Mouse (Mus musculus): ENCODE measurements around the gene Cdkn3.
"Not testable (repeated sequence)": the region's sequence is repeated elsewhere in the genome, so short reads cannot be mapped to it uniquely, and the experiment has no call there.

Gene Cdkn3

GRCm38 (mm10) chr14:46760355-46761029 lies at the start of gene Cdkn3:
TSS of gene Cdkn3 (plus strand) at chr14:46760541.
- peak; percentile 92 for DNase-seq (ENCODE audit: low spot score)

GRCm38 (mm10) chr14:46718483-46718922 lies 41.8 kb upstream of the Cdkn3 start:
- DNase-seq (ENCODE audit: low spot score), result no peak

DNA sequence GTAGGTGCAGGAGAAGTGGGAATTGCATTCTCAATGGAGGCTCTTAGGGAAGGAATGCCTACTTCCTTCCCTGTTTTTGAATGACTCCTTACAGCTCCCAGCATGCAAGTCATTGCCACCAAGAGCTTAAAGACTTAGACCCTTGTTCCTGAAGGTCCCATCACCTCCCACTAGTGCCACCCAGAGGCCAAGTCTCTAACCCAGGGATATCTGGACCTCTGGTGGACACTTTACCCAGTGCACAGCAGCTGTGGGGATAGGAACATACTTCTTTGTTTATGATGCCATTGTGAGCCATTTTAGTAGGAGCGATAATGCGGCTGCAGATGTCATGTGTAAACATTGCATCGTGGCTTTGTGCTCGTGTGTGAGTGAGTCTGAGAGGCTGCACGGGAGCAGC lies 38.3 kb upstream of the Cdkn3 start:
- DNase-seq (ENCODE audit: low spot score), result peak; percentile 36

DNA sequence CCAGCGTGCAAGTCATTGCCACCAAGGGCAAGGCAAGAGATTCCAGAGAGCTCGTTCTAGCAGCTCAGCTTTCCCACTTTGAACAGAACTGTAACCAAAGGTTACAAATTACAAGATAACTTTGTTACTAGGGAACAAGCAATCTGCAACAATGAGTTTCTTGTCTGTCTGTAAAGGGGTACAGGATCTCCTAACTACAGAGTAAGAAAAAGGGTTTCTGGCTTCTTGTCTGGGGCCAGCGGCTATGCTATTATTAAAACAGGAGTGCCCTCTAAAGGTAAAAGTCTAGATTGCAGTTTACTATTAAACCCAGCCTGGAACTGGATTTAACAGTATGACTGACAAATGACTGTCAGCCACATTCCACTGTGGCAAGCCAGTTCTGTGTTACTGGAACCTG lies 36.5 kb upstream of the Cdkn3 start:
- DNase-seq (ENCODE audit: low spot score), result peak; percentile 32

DNA sequence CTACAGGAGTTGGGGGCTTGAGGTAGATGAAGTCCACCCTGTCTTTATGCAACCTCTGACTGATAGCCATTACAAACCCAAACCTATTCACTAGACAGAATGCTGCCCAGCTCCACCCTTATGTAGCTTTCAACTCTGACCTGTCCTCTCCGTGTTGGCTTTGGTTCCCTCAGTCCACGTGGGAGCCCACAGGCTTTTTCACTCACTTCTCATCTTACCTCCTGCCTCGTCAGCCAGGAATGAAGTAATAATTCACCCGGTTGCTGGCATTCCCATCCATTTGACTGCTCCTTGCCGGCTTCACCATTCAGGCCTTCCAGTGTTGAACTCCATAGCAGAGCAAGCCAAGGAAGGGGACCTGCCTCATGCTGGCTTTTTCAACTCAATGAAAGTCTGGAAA lies 35.4 kb upstream of the Cdkn3 start:
- no peak for DNase-seq (ENCODE audit: low spot score)

GRCm38 (mm10) chr14:46725743-46726142 lies 34.6 kb upstream of the Cdkn3 start:
- DNase-seq (ENCODE audit: low spot score), result no peak

DNA sequence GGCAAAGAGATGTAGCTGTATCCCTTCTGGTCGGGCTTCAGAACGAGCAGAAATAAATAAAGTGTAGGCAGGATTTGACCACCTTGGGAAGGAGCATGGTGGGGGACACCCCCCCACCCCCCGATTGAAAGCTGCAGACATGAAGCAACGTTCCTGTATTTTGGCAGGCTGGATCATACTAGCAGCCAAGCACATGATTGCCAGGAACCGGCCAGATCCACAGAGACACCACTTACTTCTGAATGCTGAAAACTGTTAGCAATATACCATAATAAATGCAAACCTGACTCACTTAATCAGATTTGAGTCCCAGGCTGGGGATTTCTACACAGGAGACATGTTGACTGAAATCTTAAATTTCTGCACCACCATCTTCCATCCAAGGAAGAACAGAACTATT lies 26.1 kb upstream of the Cdkn3 start:
- no peak for DNase-seq (ENCODE audit: low spot score)

- DNase-seq (ENCODE audit: low spot score), result no peak
Observed at GRCm38 (mm10) chr14:46734761-46735455, 25.4 kb upstream of the Cdkn3 start.

GRCm38 (mm10) chr14:46736366-46736765 lies 24.0 kb upstream of the Cdkn3 start:
- DNase-seq (ENCODE audit: low spot score), result no peak

GRCm38 (mm10) chr14:46737346-46737745 lies 23.0 kb upstream of the Cdkn3 start:
- DNase-seq (ENCODE audit: low spot score), result not testable (repeated sequence)

GRCm38 (mm10) chr14:46742674-46743073 lies 17.7 kb upstream of the Cdkn3 start:
- no peak for DNase-seq (ENCODE audit: low spot score)

DNA sequence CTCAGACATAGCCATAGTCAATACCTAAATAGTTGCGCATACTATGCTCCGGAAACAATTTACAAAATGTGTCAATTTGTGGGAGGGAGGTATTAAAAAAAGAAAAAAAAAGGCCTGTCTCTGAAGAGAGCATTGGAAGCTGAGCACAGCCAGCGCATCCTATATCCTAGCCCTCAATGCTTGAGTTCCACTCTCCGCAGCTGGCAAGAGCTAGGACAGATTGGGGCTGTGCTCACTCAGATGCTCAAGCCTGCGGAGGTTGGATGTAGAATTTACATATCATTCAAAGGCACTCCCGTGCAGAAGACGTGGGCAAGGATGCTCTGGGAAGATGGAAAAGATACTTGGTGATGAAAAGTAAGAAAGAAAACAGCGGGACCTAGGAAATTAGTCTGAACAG lies 14.9 kb upstream of the Cdkn3 start:
- no peak for DNase-seq (ENCODE audit: low spot score)

- DNase-seq (ENCODE audit: low spot score), result not testable (repeated sequence)
Observed at GRCm38 (mm10) chr14:46754371-46754770, 6.0 kb upstream of the Cdkn3 start.

GRCm38 (mm10) chr14:46755851-46756250 lies 4.5 kb upstream of the Cdkn3 start:
- no peak for DNase-seq (ENCODE audit: low spot score)

DNA sequence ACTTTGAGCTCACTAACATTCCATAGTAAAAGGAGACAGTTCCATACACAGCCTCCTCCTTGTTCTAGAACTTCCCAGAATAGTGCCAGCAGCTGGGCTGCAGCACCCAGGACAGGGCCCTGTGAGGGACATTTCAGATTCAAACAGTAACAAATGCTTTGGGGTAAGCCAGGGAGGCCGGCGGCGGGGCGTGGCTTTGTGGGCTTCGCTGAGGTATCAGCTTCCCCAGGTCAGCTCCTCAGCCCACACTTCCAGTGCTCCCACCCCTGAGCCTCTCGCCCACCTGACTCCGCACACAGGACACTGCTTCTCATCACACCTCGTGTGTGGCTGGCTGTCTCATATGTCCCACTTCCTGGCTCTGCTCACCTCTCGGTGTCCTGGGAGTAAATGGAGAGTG lies 2.6 kb upstream of the Cdkn3 start:
- no peak for DNase-seq (ENCODE audit: low spot score)

- no peak for DNase-seq (ENCODE audit: low spot score)
Observed at GRCm38 (mm10) chr14:46759970-46760354, 379 bp upstream of the Cdkn3 start.

GRCm38 (mm10) chr14:46761186-46761585 lies 845 bp downstream of the Cdkn3 start:
- DNase-seq (ENCODE audit: low spot score), result peak; percentile 19

DNA sequence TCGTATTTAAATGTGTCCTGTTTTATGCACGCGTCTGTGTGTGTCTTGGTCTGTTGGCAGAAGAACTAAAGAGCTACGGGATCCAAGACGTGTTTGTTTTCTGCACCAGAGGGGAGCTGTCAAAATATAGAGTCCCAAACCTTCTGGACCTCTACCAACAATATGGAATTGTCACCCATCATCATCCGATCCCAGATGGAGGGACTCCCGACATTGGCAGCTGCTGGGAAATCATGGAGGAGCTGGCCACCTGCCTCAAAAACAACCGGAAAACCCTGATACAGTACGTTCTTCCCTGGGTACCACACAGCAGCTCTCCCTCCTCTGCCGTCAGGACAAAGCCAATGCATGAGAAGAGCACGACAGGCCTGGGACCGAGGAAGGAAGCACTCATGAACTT lies 6.8 kb downstream of the Cdkn3 start:
- no peak for DNase-seq (ENCODE audit: low spot score)

DNA sequence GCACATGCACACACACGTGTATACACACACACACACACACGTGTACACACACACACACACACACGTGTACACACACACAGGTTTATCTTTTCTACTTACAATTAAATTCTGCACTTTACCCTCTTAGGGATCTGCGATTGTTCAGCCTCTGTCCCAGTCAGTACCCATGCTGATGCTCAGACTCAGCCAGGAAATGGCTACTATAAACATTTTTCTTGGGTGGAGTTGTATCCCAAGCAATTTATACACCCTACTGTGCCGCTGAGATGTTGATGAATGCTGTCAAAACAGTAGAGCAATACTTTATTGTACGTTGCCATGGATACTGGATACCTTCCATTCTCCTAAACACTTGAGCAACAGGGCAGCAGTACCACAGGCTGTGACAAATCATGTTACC lies 9.7 kb downstream of the Cdkn3 start:
- no peak for DNase-seq (ENCODE audit: low spot score)

DNA sequence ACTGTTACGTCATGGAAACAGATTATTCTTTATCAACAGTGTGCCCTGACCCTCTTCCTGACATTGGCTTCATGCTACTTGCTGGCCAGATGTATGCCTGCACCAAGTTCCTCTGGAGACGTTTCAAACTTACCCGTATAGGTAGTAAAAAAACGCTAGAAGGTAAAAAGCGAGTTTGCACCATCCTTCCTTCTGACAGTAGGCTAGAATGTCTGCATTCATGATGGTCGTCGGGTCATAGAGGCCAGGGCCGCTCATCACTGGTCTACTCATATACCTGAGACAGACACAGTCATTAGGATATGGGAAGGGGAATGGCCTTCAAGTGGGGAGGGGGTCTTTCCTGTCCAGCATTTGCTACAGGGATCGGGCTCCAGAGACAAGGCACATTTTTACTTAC lies 18.4 kb downstream of the Cdkn3 start:
- DNase-seq (ENCODE audit: low spot score), result no peak

- no peak for DNase-seq (ENCODE audit: low spot score)
Observed at GRCm38 (mm10) chr14:46779217-46779616, 18.9 kb downstream of the Cdkn3 start.

- no peak for DNase-seq (ENCODE audit: low spot score)
Observed at GRCm38 (mm10) chr14:46781086-46781485, 20.7 kb downstream of the Cdkn3 start.

GRCm38 (mm10) chr14:46782187-46782828 lies 22.0 kb downstream of the Cdkn3 start:
- no peak for DNase-seq (ENCODE audit: low spot score)

Measured in yolk sac, embryonic 10.5 days (tissue).